17 mouse cellular contexts compared by ENCODE assay signal in genomic region chr9:123085373-123085772, GRCm38 (mm10). TPM values are rescaled to one million over a fixed set of nuclear protein-coding genes. Genes with fewer than 3 reads are reported as not detected.
"Had no signal": no experiment of that assay in that cellular context is flagged by ENCODE, and none has a peak within 500 bp of the region (broad histone marks: within the 10 kb centered on the region; RNA-seq: fewer than 3 reads in every experiment).

No protein-coding gene starts in this region.

- H3K4me3 ChIP-seq: limb, embryonic 12.5 days; megakaryocyte, embryonic 14.5 days; midbrain, embryonic 15.5 days; neural tube, embryonic 12.5 days had no signal

- H3K9me3 ChIP-seq: limb, embryonic 12.5 days; megakaryocyte, embryonic 14.5 days; midbrain, embryonic 15.5 days; neural tube, embryonic 12.5 days had no signal

- DNase-seq: kidney, adult 9 months; kidney, postnatal 36 days; liver; lung, embryonic 14.5 days; thymus, adult 18-20 months; thymus, postnatal 14 days had no signal

- H3K27me3 ChIP-seq: limb, embryonic 12.5 days; midbrain, embryonic 15.5 days; neural tube, embryonic 12.5 days had no signal

- H3K27ac ChIP-seq: kidney, postnatal 0 days; limb, embryonic 12.5 days; liver, embryonic 14.5 days; midbrain, embryonic 15.5 days; neural tube, embryonic 12.5 days had no signal

- H3K4me2 ChIP-seq: limb, embryonic 12.5 days; lung, embryonic 14.5 days; midbrain, embryonic 11.5 days; midbrain, embryonic 15.5 days; neural tube, embryonic 12.5 days had no signal

- H3K4me1 ChIP-seq: limb, embryonic 12.5 days; midbrain, embryonic 15.5 days; neural tube, embryonic 12.5 days had no signal

- ATAC-seq: hindbrain, embryonic 16.5 days; inflammation-experienced regulatory T-cells, adult 6 months; intestine, postnatal 0 days; midbrain, embryonic 15.5 days had no signal

- H3K9ac ChIP-seq: limb, embryonic 12.5 days; liver, embryonic 14.5 days; lung, embryonic 14.5 days; midbrain, embryonic 15.5 days; neural tube, embryonic 12.5 days had no signal

RNA-seq across cellular contexts. Expression of gene Tgm4, which starts 50.8 kb away (rescaled TPM):
- total RNA-seq: neutrophil, adult 5-6 weeks had no signal
- polyA plus RNA-seq: intestine, postnatal 0 days; kidney, postnatal 0 days had no signal
